Mouse (Mus musculus): ENCODE results near the gene Sla2. TPM values are rescaled to one million over a fixed set of nuclear protein-coding genes. Genes with fewer than 3 reads are reported as not detected.
A peak's percentile ranks its signal among the peaks of the same experiment; 100 is the strongest.
"Not testable (repeated sequence)": the region's sequence is repeated elsewhere in the genome, so short reads cannot be mapped to it uniquely, and the experiment has no call there.

Gene Sla2
- polyA plus RNA-seq (2017; shearing (Covaris generic)): 10 to 100 TPM; 57.8 to 67.4 TPM

DNA sequence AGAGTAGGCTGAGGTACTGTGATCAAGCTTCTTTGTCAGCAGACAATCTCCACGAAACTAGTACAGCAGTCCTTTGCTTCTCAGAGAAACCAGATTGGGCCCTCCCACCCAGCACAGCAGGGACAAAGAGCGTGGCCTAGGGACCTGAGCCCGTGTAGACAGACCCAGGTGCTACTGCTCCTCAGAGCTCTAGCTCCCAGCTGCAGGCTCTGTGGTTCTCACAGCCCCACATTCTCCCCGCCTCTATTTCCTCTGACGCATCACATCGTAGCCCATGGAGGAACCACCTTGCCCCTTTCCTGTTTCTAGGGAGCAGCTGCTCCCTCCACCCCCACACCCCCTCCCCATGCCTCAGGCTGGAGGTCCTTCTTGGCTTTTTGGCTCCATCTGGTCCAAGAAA, at the start of gene Sla2:
Sla2 (minus strand) TSS at position 176 of the 400 bp plus-strand sequence.
- ATAC-seq: peak; percentile 82

GRCm38 (mm10) chr2:156935005-156935404, 48.0 kb upstream of the Sla2 start:
- no peak for ATAC-seq

DNA sequence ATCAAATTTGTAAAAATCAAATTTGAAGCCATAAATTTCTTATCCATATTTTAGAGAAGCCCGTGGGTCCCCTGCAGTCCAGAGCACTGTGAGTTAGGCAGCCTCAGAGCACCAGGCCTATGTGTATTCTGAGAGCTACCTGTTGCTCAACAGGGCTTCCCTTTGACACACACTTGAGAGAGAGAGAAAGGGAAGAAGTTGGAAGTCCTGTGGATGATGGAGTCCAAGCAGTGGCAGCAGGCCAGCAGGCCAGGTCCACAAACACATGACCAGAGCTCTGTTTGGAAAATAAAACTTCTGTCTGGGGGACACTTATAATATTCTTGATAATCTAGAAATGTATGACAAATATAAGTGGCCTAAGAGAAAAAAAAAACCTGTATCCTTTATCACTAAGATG, 46.4 kb upstream of the Sla2 start:
- no peak for ATAC-seq

- ATAC-seq: no peak
These were observed 44.4 kb upstream of the Sla2 start for GRCm38 (mm10) chr2:156931421-156931820.

DNA sequence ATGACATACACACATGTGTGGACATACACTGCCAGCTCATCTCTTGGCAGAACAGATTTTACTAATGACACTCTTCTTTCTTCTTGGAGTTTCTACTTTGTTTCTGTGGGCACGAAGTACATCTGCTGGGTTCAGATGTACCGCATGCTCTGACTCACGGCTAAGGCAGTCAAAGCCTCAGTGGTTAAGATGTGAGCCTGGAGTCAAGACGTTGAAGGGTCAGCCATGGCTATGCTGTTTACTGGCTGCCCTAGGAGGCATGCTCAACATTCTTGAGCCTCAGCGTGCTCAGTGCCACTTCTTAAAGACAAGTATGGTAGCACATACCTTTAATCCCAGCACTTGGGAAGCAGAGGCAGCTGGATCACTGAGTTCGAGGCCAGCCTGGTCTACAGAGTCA, 43.6 kb upstream of the Sla2 start:
- ATAC-seq: no peak

DNA sequence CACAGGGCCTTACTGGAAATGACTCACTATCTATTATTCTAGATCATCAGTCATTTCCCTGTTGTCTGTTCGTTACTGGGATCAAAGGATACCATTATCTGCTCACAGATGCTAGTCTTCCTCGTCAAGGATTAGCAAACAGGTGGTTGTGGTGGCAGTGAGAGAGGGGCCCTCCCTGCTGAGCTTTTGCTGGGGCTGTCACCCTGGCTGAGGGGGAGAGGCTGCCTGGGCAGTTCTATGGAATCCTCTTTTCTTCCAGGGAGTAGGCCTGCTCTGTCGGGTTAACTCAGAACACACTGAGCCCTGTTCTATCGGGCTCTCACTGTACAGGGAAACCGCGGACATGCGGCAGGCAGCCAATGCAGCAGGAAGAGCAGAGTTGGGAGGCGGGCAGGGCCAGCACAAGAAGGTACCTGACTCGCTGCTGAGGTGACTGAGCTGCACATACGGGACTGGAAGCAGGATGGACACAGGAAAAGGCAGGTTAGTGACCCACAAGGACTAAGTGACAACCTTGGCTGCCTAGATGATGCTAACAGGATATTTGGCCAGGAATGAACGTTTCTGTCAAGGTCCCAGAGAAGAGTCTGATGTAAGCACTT, 42.6 kb upstream of the Sla2 start:
- ATAC-seq: no peak

GRCm38 (mm10) chr2:156928606-156929005, 41.6 kb upstream of the Sla2 start:
- no peak for ATAC-seq

DNA sequence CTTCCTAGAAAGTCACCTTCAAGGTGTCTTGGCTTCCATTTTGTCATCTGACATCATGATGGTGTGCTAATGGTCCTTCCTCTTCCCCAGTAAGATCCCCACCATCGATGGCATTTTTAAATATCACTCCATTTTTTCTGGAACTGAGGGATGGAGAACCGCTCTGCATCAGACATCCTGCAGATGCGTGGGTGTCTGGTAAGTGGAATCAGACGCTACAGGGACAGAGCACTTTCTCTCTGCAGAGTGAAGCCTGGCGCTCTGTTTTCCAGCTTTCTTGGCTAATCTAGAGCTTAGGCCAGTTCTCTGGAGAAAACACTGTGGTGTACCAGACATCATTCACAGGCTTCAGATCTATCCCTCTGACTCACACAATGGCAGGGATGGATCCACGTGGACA, 40.7 kb upstream of the Sla2 start:
- no peak for ATAC-seq

- not testable (repeated sequence) for ATAC-seq
These were observed 38.6 kb upstream of the Sla2 start for GRCm38 (mm10) chr2:156925611-156926010.

DNA sequence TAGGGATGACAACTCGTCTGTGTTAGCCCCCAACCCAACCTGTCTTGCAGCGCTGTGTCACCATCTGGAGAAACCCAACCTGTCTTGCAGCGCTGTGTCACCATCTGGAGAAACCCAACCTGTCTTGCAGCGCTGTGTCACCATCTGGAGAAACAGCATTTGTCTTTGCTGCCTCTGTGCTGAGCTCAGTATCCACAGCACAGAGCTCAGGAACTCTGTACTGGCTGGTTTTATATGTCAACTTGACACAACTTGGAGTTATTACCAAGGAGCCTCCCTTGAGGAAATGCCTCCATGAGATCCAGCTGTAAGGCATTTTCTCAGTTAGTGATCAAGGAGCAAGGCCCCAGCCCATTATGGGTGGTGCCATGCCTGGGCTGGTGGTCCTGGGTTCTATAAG, 38.1 kb upstream of the Sla2 start:
- ATAC-seq: not testable (repeated sequence)

DNA sequence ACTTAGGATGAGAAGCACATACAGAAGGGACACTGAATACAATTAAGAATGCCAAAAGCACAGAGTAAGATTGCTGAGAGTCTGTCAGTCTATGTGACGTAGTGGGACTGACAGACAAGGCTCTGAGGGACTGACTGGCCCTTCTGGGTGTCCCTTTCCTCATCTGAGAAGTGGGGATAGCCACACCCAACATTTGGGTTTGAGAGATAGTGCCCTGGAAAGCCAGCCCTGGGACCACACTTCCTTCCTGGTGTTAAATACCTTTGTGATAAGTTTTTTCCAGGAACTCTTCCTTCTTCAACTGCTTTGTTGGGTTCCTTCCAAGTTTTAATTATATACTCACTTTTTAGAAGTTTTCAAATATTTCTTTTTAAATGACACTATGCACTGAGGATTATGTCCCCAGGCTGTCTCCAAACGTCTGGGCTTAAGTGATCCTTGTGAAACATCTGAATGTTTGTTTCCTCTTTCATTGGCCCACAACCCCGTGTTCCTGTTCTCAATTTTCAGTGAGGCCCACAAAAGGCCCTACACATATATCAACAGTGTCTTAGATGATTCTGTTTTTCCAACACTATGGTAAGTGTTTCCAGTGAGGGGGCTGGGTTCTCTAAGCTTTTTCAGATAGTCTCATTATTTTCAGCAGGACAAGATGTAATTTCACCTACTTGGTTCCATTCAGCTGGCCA, 37.4 kb upstream of the Sla2 start:
- ATAC-seq: no peak

DNA sequence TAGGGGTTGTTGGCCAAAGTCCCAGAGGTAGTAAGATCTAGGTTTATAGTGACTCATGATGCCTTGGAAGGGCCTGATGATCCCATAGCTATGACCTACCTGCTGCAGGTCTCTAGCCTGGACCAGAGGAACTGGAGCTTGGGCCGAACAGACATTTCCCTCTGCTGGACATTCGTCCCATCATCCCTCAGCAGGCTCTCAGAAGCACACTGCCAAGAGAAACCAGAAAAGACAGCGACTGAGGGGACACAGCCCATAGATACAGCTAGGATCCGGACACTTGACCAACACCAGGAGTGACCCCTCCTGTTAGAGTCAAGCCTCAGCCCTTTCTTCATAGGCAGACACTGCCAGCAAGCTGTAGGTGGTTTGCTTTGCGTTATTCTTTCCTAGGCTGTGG, 36.1 kb upstream of the Sla2 start:
- no peak for ATAC-seq

DNA sequence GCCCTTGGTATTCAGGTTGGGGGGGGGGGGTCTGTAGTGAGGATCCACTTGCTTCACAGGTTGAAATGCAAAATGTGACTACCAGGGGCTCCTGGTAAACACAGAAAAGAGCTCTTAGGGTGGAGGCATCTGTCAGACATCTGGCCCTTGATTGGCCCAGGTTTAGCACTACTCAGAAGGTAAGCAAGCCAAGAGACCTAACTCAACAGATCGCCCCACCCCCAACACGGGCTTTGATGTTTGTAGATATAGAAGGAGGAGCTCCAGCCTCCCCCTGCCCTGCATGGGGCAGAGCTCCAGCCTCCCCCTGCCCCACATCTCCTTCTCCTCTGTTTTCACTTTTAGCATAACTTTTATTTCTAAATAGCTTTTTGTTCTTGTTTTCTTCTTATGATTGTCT, 32.8 kb upstream of the Sla2 start:
- no peak for ATAC-seq

DNA sequence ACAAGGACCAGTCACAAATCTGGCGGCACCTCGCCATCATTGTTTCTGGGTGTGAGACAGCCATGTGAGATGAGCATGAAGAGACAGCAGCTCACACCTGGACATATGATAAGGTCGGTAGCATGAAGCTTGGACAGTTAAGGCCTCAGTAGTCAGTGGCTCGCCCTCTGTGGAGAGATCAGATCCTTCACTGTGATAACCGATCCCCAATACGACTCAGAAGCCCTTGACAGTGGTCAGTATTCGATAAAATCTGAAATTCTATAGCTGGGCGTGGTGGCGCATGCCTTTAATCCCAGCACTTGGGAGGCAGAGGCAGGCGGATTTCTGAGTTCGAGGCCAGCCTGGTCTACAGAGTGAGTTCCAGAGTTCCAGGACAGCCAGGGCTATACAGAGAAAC, 32.2 kb upstream of the Sla2 start:
- not testable (repeated sequence) for ATAC-seq

- peak; percentile 43 for ATAC-seq
These were observed 31.6 kb upstream of the Sla2 start for GRCm38 (mm10) chr2:156918562-156918961.

- ATAC-seq: no peak
These were observed 29.6 kb upstream of the Sla2 start for GRCm38 (mm10) chr2:156916419-156917125.

GRCm38 (mm10) chr2:156915559-156915958, 28.6 kb upstream of the Sla2 start:
- ATAC-seq: no peak

DNA sequence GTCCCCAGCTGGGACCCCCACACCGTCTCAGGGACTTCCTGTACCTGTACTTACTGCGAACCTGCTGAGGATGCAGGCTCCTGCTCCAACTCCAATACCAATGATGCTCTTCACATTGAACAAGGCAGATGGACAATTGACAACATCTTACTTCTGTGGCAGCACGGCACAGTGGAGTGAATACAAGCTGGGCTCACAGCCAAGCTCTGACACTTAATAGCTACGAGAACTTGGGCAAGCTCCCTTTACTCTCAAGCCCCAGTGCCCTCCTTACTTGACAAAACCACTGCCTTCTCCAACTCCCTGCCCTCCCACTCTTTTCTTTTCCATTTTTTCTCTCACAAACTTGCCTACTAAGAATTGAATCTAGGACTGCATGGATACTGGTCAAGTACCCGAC, 26.2 kb upstream of the Sla2 start:
- ATAC-seq: no peak

DNA sequence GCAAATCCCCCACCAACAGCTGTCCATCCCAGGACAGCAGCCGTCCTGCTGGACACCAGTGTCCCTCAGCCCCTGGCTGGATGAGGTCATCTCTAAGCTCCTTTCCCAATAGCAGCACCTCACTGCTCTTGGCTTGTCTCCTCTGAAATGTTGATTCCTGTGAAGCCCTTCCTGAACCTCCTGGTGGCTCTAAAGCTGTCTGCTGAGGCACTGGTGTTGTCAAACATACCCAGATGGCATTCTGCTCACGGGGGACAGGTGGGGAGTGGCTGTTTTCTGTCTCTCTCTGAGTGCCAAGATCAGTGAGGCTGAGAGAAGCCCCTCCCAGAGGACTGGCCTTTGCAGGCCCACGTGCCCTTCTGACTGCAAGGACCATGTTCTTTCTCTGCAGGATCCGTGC, 18.9 kb upstream of the Sla2 start:
- not testable (repeated sequence) for ATAC-seq

DNA sequence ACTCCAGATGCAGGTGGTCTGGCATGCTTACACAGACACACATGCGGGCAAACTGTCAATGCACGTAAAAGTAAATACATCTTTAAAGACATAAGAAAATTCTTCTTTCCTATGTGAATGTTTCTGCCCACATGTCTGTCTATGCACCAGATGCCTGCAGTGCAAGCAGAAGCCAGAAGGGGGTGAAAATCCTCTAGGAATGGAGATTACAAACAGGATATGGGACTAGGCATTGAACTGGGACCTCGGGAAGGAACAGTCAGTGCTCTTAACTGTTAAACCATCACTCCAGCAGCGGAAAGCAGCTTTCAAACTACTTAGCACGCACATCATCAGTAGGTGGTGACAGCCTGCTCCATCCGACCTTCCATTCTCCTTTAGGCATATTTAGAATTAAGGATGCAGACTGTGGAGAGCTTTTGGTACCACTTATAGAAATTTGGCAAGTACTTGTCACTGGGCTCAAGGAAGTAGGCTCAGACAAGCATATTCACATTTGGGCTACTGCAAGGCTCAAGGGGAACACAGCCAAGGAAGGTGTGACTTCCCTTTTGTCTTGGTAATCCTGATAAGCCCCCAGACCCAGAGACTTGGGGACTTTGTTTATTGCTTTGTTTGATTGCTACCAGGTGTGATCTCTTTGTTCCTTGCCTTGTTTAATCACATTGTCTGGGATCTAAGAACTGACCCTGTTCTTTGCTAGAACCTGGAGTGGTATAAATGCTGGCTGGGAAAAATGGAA, 18.2 kb upstream of the Sla2 start:
- ATAC-seq: no peak

GRCm38 (mm10) chr2:156903367-156903766, 16.4 kb upstream of the Sla2 start:
- no peak for ATAC-seq

DNA sequence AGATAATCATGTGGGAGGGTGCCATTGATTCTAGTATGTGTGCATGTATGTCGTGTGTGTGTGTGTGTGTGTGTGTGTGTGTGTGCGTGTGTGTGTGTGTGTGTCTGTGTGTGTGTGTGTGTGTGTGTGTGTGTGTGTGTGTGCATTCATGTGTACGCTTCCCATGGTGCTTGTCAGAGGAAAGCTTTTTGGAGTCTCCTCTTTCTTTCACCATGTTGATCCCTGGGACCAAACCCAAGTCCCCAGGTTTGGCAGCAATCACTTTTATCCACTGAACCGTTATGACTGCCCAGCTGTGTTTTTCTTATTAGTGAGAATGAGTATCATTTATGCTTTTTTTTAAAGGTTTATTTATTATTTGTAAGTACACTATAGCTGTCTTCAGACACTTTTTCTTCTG, 15.4 kb upstream of the Sla2 start:
- ATAC-seq: not testable (repeated sequence)

DNA sequence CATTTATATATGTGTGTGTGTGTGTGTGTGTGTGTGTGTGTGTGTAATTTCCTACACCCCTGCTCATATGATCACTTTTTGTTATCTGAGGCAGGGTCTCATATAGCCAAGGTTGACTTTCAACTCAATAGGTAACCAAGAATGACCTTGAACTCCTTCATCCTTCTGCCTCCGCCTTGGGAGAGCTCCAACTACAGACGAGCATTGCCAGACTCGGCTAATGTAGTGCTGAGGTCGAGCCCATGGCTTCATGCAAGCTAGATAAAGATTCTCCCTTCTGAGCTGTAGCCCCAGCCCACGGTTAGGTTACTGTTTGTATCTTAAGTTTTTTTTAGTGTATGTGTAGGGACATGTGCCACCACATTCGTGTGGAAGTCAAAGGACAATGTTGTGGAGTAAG, 14.9 kb upstream of the Sla2 start:
- no peak for ATAC-seq

All from activated CD4-positive, CD25-positive, alpha-beta regulatory T cell, adult 4 months (primary cell).